Mouse (Mus musculus) liver, adult 2 months (tissue): ENCODE results near the gene Arhgap45.

Experiments
- CTCF ChIP-seq: fragments of 200-500 bp; IDR thresholded peaks from 2 replicates; pipeline ENCODE4 v1.5.1; 2011; ENCODE audit warnings: low read depth, low read length, control low read depth
- POLR2A ChIP-seq: fragments of 200-500 bp; IDR thresholded peaks from 2 replicates; pipeline ENCODE4 v1.6.1; 2011; ENCODE audit warnings: low read length, control low read depth; ENCODE audit not compliant: insufficient read depth; ENCODE audit errors: extremely low read depth

- TF ChIP-seq CTCF, result no peak
- TF ChIP-seq POLR2A, result no peak
Measured at GRCm38 (mm10) chr10:79985334-79986231, 30.9 kb upstream of the Arhgap45 start.
